In the genomic region with DNA sequence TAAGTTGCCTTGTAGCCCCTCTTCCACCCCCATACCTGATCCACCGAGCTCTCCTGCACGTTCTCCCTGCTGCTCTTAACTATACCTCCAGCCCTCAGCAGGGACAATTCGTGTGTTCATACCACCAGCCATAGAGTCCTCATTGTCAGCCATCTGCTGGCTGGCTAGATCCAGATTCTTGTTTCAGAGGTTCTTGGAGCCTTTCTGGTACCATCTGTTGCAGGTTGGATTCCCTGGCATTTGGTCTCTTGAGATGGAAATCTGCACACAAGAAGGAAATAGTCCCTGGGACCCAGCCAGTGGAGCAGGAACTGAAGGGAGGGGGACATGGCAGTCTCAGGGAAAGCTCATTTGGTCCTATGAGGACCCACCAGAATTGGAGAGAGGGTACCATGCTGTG, we compare ENCODE assay signal across 13 mouse cellular contexts. TPM values are rescaled to one million over a fixed set of nuclear protein-coding genes. Genes with fewer than 3 reads are reported as not detected.
DNase-seq lines count a peak whose midpoint lies in the region; ATAC-seq and TF ChIP-seq lines count a peak whose summit lies in the region.
"Had no signal": no experiment of that assay in that cellular context is flagged by ENCODE, and none has a peak within 500 bp of the region (broad histone marks: within the 10 kb centered on the region; RNA-seq: fewer than 3 reads in every experiment).

No protein-coding gene starts in this region.

- intact Hi-C loops in left cerebral cortex, postnatal 25 days (cut with DNase I), result no loop called here

- no peak for TF ChIP-seq CTCF in midbrain, postnatal 0 days (IDR thresholded peaks at IDR 0.05)

- peak; percentile 44 for DNase-seq in midbrain, postnatal 0 days (ENCODE audit: low spot score)
- peak; percentile 63 for DNase-seq in layer of hippocampus, adult 11-12 months (ENCODE audit: low spot score)
- peak; percentile 38 to 84 for DNase-seq in left cerebral cortex, postnatal 25 days (ENCODE audit: low spot score in 2 of 2)
- DNase-seq in ovary, postnatal 14 days (ENCODE audit: low spot score), result no peak
- no peak for DNase-seq in lung, adult 18-20 months
- DNase-seq in hindbrain, embryonic 11.5 days (ENCODE audit: low spot score), result no peak
- DNase-seq: gastrocnemius, postnatal 10 days had no signal

- H3K9me3 ChIP-seq in midbrain, postnatal 0 days (ENCODE audit: low read length), result no peaks in the 10 kb centered on the region
- no peaks in the 10 kb centered on the region; the same call in 1 of the 2 replicates for H3K9me3 ChIP-seq in midbrain, embryonic 16.5 days (replicated peaks; ENCODE audit: control insufficient read depth, low read length, poor library complexity, severe bottlenecking)
- H3K9me3 ChIP-seq in hindbrain, embryonic 11.5 days (ENCODE audit: control insufficient read depth, low read length), result no peaks in the 10 kb centered on the region
- H3K9me3 ChIP-seq: heart, embryonic 13.5 days; hindbrain, embryonic 15.5 days; liver, embryonic 15.5 days; megakaryocyte, embryonic 14.5 days had no signal

- no peak for ATAC-seq in midbrain, postnatal 0 days (ENCODE audit: low FRiP score)
- no peak for ATAC-seq in midbrain, embryonic 16.5 days
- no peak for ATAC-seq in hindbrain, embryonic 11.5 days (ENCODE audit: low FRiP score)
- no peak for ATAC-seq in megakaryocyte, adult 5-6 weeks (ENCODE audit: poor library complexity, severe bottlenecking)

- no peak overlapping the region for H3K9ac ChIP-seq in midbrain, postnatal 0 days (replicated peaks; ENCODE audit: low read length, poor library complexity, severe bottlenecking)
- no peak overlapping the region for H3K9ac ChIP-seq in midbrain, embryonic 16.5 days (ENCODE audit: low read depth, low read length)
- no peak overlapping the region for H3K9ac ChIP-seq in hindbrain, embryonic 11.5 days (ENCODE audit: low read depth, low read length)
- H3K9ac ChIP-seq: heart, embryonic 13.5 days; hindbrain, embryonic 15.5 days; liver, embryonic 15.5 days had no signal

- no peaks in the 10 kb centered on the region for H3K36me3 ChIP-seq in midbrain, postnatal 0 days (ENCODE audit: insufficient read depth, low read length)
- H3K36me3 ChIP-seq in midbrain, embryonic 16.5 days (ENCODE audit: control insufficient read depth, insufficient read depth, low read length), result no peaks in the 10 kb centered on the region
- no peaks in the 10 kb centered on the region for H3K36me3 ChIP-seq in hindbrain, embryonic 11.5 days (ENCODE audit: control insufficient read depth, insufficient read depth, low read length)
- H3K36me3 ChIP-seq: heart, embryonic 13.5 days; hindbrain, embryonic 15.5 days; liver, embryonic 15.5 days had no signal

- no peak overlapping the region for H3K27ac ChIP-seq in midbrain, postnatal 0 days (ENCODE audit: low read depth, low read length)
- H3K27ac ChIP-seq in midbrain, embryonic 16.5 days (ENCODE audit: low read length), result no peak overlapping the region
- H3K27ac ChIP-seq in hindbrain, embryonic 11.5 days (ENCODE audit: low read depth, low read length), result no peak overlapping the region
- H3K27ac ChIP-seq: heart, embryonic 13.5 days; hindbrain, embryonic 15.5 days; liver, embryonic 15.5 days had no signal

- H3K4me3 ChIP-seq in midbrain, postnatal 0 days (ENCODE audit: low read depth, low read length), result no peak overlapping the region
- H3K4me3 ChIP-seq in midbrain, embryonic 16.5 days (ENCODE audit: low read depth, low read length), result no peak overlapping the region
- no peak overlapping the region for H3K4me3 ChIP-seq in hindbrain, embryonic 11.5 days (ENCODE audit: low read depth, low read length)
- H3K4me3 ChIP-seq: heart, embryonic 13.5 days; hindbrain, embryonic 15.5 days; liver, embryonic 15.5 days; megakaryocyte, embryonic 14.5 days had no signal

- H3K4me2 ChIP-seq in midbrain, postnatal 0 days (ENCODE audit: low read depth, low read length, poor library complexity, severe bottlenecking), result no peak overlapping the region
- no peak overlapping the region for H3K4me2 ChIP-seq in midbrain, embryonic 16.5 days (ENCODE audit: low read length)
- H3K4me2 ChIP-seq in hindbrain, embryonic 11.5 days (replicated peaks; ENCODE audit: low read depth, low read length), result no peak overlapping the region
- H3K4me2 ChIP-seq: heart, embryonic 13.5 days; hindbrain, embryonic 15.5 days; liver, embryonic 15.5 days had no signal

- H3K27me3 ChIP-seq in midbrain, postnatal 0 days (ENCODE audit: insufficient read depth, low read length), result no peaks in the 10 kb centered on the region
- no peaks in the 10 kb centered on the region for H3K27me3 ChIP-seq in midbrain, embryonic 16.5 days (ENCODE audit: control insufficient read depth, insufficient read depth, low read depth, low read length)
- no peaks in the 10 kb centered on the region for H3K27me3 ChIP-seq in hindbrain, embryonic 11.5 days (ENCODE audit: control insufficient read depth, insufficient read depth, low read length)
- H3K27me3 ChIP-seq: hindbrain, embryonic 15.5 days; liver, embryonic 15.5 days had no signal

- no peaks in the 10 kb centered on the region for H3K4me1 ChIP-seq in midbrain, postnatal 0 days (ENCODE audit: insufficient read depth, low read length)
- no peaks in the 10 kb centered on the region for H3K4me1 ChIP-seq in midbrain, embryonic 16.5 days (ENCODE audit: control insufficient read depth, insufficient read depth, low read length)
- H3K4me1 ChIP-seq in hindbrain, embryonic 11.5 days (replicated peaks; ENCODE audit: control insufficient read depth, insufficient read depth, low read length), result no peaks in the 10 kb centered on the region
- H3K4me1 ChIP-seq: heart, embryonic 13.5 days; hindbrain, embryonic 15.5 days; megakaryocyte, embryonic 14.5 days had no signal

- WGBS in midbrain, postnatal 0 days, result 82% methylated on average over 3 of the region's 3 CpGs
- WGBS in midbrain, embryonic 16.5 days, result 73% methylated on average over 3 of the region's 3 CpGs
- 78% methylated on average over 3 of the region's 3 CpGs for WGBS in hindbrain, embryonic 11.5 days

RNA-seq across cellular contexts. Expression of a gene that starts 39.1 kb away (rescaled TPM):
- 22.1 and 38.8 TPM in 2 replicates for total RNA-seq in midbrain, postnatal 0 days (2014; rRNA removed)
- polyA plus RNA-seq in midbrain, postnatal 0 days (2015; fragmentation: Nextera tagmentation; extraction: Ambion mirVana), result 41.4 and 47.5 TPM in 2 replicates
- 50.4 and 66.0 TPM in 2 replicates for polyA plus RNA-seq in midbrain, embryonic 16.5 days (2015; fragmentation: Nextera tagmentation; extraction: Ambion mirVana)
- 10 to 100 TPM in 1 of 2 experiments, 1 to 10 TPM in 1; 5.7 to 13.4 TPM for total RNA-seq in left cerebral cortex, postnatal 25 days (2021)
- polyA plus RNA-seq in hindbrain, embryonic 11.5 days (2014; fragmentation: Nextera tagmentation; extraction: Ambion mirVana), result 77.7 and 84.4 TPM in 2 replicates
- total RNA-seq in megakaryocyte, adult 5-6 weeks (2015), result not detected in 2 replicates
- total RNA-seq in megakaryocyte, adult 5-6 weeks (2017), result not detected in 2 replicates

Comparison
In these comparisons a context has a peak if more than half of its experiments do, and no peak if none do; other contexts are left out.
1. DNase-seq: peak in midbrain, postnatal 0 days (single experiment), layer of hippocampus, adult 11-12 months (single experiment) and left cerebral cortex, postnatal 25 days (2 of 2); none in ovary, postnatal 14 days (single experiment), lung, adult 18-20 months (0 of 2) and hindbrain, embryonic 11.5 days (single experiment).
2. RNA of a gene that starts 39.1 kb away (total RNA-seq): 22.1 to 38.8 TPM in midbrain, postnatal 0 days and 5.7 to 13.4 TPM in left cerebral cortex, postnatal 25 days; not detected in megakaryocyte, adult 5-6 weeks; every median in the first group is over 4 times any median in the second.